Mouse (Mus musculus) ovary, postnatal 36 days (tissue): ENCODE data around the gene Egflam.
A peak's percentile ranks its signal among the peaks of the same experiment; 100 is the strongest.

Experiments used
- DNase-seq: peaks from one replicate; pipeline ENCODE4 v3.0.0; 2022; ENCODE audit warnings: low spot score, mixed read lengths

Egflam gene

GRCm38 (mm10) chr15:7292854-7293253, 105.3 kb downstream of the Egflam start:
- no peak for DNase-seq

- no peak for DNase-seq
Measured at GRCm38 (mm10) chr15:7290003-7290402, 108.2 kb downstream of the Egflam start.

DNA sequence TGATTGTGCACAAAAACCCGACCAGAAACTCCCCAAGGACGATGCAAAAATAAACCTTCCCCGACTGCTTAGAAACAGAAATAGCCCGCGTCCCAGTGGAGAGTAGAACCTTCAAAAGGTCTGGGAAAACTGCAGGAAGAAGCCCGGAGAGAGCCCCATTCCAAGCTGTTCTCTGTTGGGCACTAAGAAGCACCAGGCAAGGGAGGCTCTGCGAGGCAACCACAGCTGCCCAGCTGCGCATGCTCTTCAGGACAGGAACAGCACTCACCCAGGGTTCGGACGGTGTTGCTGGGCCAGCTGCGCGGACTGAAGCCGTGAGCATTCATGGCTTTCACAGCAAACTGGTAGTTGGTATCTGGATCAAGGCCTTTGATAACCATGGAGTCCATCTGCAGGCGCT, 108.7 kb downstream of the Egflam start:
- peak; percentile 30 for DNase-seq

- no peak for DNase-seq
Measured at GRCm38 (mm10) chr15:7288841-7289424, 109.3 kb downstream of the Egflam start.

GRCm38 (mm10) chr15:7287911-7288310, 110.3 kb downstream of the Egflam start:
- no peak for DNase-seq

DNA sequence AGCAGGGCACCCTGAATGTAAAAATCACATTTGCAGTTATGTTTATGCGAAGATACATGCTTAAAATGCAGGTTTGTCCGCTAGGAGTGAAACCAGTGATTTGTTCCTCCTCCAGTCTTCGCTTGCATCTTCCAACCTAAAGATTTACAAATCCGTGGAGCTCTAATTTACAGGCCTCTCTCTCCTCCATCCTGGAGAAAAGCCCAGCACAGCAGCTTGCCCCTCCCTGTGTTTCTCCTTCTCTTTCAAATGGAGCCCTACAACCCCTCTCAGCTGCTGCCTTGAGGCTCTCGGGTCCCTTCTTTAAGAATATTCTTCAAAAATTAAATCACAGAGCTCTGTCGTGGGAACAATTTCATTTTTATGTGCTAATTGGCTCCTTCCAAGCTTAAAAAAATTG, 116.6 kb downstream of the Egflam start:
- no peak for DNase-seq

- peak; percentile 81 for DNase-seq
Measured at GRCm38 (mm10) chr15:7263822-7264221, 134.4 kb downstream of the Egflam start.

DNA sequence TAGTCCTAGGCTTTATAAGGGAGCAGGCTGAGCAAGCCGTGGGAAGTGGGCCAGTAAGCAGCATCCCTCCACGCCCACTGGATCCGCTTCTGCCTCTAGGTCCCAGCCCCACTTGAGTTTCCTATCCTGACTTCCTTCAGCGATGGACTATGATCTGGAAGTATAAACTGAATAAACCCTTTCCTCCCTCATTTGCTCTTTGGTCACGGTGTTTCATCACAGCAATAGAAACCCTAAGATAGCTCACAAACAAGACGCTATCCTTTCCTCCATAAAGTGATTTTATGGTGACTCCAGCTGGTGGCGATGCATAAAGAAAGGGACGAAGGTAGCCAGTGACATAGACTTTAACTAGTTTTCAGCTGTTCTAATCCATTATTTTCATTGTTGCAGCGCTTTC, 134.9 kb downstream of the Egflam start:
- DNase-seq = no peak

DNA sequence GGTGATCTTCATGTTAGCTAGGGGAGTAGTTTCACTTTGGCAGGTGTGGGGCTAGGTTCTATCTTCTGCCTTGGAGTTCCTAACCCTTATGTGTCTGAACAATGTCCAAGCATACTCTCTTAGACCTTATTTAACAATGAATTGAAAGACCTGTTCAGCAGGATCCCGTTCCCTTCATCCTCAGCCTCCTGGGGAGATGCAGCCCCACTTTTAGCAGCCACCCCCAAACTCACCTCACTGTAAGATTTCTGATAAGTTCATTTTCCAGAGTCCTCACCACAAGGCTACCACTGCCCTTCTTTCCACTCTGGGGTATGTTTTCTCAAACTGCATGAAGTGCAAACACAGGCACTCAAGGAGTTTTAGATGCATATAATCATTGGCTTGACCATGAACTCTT, 136.8 kb downstream of the Egflam start:
- DNase-seq = no peak

DNA sequence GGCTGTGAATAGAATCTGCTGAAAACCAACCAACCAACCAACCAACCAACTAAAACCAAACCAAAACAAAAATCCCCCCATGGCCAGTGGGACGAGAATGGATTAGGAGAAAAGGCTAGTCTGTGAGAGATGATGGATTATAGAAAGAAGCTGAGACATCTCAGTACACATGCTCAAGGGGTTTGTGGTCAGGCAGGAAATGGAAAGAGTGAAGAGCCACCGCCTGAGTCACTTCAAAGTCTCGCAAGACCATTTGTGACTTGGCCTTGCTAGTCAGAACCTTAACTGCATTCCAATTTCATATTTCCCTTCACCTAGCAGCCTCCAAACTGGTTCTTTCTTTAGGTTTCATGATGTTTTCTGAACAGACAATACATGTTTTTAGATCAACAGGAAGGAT, 141.6 kb downstream of the Egflam start:
- DNase-seq = no peak

DNA sequence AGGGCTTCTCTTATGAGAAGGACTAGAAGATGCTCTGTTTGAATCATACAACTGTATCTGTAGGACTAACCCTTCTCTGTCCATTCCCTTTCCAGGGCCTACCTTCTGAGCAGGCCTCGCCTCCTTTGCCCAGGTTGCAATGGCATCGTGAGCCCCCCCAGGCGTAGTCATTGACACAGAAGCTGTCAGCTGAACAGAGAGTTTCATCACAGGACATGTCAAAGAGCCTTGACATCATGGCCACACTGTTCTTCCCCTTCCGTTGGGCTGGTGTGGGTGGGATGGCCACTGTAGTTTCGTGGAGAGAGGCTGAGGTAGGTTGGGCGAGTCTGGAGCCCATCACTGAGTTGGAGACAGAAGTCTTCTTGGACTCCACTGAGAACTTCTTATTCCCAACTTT, 144.9 kb downstream of the Egflam start:
- no peak for DNase-seq

- no peak for DNase-seq
Measured at GRCm38 (mm10) chr15:7252106-7252636, 146.0 kb downstream of the Egflam start.

GRCm38 (mm10) chr15:7251042-7251441, 147.2 kb downstream of the Egflam start:
- no peak for DNase-seq

DNA sequence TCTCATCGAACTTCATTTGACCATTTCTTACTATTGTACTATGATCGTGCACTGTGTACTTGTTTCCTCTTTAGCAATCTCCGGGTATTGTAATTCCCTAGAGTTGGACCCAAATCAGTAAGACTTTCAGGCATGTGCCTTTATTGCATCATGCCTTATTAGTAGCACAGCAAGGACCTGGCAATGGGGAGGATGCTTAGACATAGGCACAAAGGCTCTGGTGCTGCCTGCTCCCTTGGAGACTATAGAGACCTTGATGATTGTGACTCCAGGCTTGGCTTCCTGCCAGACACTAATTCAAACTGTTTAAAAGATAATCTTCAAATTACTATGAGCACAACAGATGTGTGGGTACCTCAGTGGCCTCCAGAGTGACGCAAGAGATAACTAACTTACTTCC, 149.0 kb downstream of the Egflam start:
- DNase-seq = no peak

DNA sequence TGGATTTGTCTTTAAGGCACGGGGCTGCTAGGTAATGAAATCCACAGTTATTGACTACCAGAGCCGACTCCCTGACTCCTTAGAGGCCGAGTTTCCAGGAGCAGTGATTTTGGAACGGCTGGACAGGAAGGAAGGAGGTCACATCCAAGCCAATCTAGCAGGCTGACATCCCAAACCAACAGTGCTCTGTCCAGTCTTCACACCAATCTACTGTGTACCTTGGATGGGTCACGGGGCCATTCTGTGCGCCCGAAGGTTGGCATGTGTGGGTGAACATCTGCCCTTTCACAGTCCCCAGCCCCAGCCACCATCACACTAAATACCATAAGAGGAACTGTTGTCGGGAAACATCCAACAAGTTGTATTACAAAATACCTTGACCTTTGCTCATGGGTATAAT, 150.9 kb downstream of the Egflam start:
- no peak for DNase-seq

GRCm38 (mm10) chr15:7242161-7242850, 155.9 kb downstream of the Egflam start:
- no peak for DNase-seq

- DNase-seq = no peak
Measured at GRCm38 (mm10) chr15:7240950-7241349, 157.2 kb downstream of the Egflam start.

- no peak for DNase-seq
Measured at GRCm38 (mm10) chr15:7239904-7240303, 158.3 kb downstream of the Egflam start.

DNA sequence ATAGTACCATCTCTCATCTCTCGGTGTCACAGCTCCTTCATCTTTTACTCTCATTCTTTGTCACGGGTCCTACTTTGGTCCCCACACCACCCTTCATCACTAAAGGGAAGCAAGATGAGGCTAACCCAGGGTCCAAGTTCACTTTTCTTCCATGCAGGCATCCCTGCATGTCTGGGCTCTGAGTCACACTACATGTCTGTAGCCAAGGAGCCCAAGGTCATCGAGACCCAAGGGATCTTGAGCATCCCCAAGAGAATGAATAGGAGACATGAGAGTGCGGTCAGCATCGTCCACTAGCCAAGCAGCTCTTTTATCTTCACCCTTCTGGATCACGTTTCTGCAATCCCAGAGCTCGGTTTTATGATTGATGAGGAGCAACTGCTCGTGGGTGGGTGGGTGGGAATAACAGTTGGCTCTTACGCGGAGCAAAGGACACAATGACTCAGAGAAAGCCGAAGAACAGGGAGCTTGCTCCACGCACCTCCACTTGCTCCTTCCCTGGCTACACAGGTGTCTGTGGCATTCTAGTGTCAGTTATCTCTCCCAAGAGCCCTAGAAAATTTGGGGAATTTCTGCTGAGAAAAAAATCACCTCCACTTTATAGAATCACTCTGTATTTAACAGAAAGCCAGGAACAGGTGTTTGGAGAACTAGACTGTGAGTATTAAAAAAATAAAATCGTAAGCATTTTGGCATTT, 164.7 kb downstream of the Egflam start:
- no peak for DNase-seq

- DNase-seq = peak; percentile 69
Measured at GRCm38 (mm10) chr15:7226225-7226624, 172.0 kb downstream of the Egflam start.

GRCm38 (mm10) chr15:7224151-7224775, 173.9 kb downstream of the Egflam start:
- no peak for DNase-seq

- DNase-seq = no peak
Measured at GRCm38 (mm10) chr15:7222809-7223208, 175.4 kb downstream of the Egflam start.

DNA sequence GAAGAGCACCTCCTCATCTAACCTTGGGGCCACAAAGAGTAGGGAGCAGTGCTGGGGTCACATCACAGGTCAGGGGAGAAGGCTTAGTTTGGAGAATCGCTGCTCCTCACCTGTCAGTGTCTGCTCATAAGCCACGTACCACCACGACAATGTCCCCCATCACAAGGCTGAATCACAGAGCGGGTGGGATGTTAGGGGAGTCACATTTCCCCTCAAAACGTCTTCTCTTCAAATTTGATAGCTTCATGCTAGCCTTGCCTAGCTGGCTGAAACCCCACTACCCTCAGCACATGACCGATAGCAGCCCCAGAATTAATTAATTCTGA, 181.0 kb downstream of the Egflam start:
- DNase-seq = no peak
